Mouse (Mus musculus) MEL (cell line): ENCODE measurements around the gene Gm9376. TPM values are rescaled to one million over a fixed set of nuclear protein-coding genes. Genes with fewer than 3 reads are reported as not detected.

Experiments
- DNase-seq: peaks from one replicate; pipeline ENCODE4 v3.0.0; 2011; ENCODE audit warnings: low read depth, low spot score
- H3K27ac ChIP-seq: 2 replicates; pipeline ENCODE4 v1.5.1; 2012; ENCODE audit warnings: low read depth, mild to moderate bottlenecking, control low read depth, low read length, moderate library complexity; ENCODE audit not compliant: control insufficient read depth
- H3K27me3 ChIP-seq, 2 experiments: fragments of 150-350 bp in 1 of 2; sonication (generic) in 1 of 2; 2 replicates each; pipeline ENCODE4 v1.6.1; 2012; ENCODE audit warnings: low read length in 2 of 2, mild to moderate bottlenecking in 2 of 2, improper control_type of control experiment in 1 of 2, moderate library complexity in 1 of 2; ENCODE audit not compliant: insufficient read depth in 2 of 2, control insufficient read depth in 1 of 2
- H3K36me3 ChIP-seq, 2 experiments: 2 replicates each; pipeline ENCODE4 v1.6.1; 2012 to 2014; ENCODE audit warnings: low read length in 2 of 2, improper control_type of control experiment in 1 of 2, inconsistent platforms in 1 of 2, mild to moderate bottlenecking in 1 of 2; ENCODE audit not compliant: insufficient read depth in 2 of 2, control insufficient read depth in 1 of 2
- H3K4me1 ChIP-seq, 2 experiments: fragments of 150-350 bp in 1 of 2; sonication (generic) in 1 of 2; 2 replicates each; pipeline ENCODE4 v1.6.1; 2012; ENCODE audit warnings: low read length in 2 of 2, improper control_type of control experiment in 1 of 2, mild to moderate bottlenecking in 1 of 2; ENCODE audit not compliant: insufficient read depth in 2 of 2, control insufficient read depth in 1 of 2
- H3K4me3 ChIP-seq, 2 experiments: fragments of 150-350 bp in 1 of 2; sonication (generic) in 1 of 2; 2 replicates each; pipeline ENCODE4 v1.5.1; 2012; ENCODE audit warnings: low read depth in 2 of 2, low read length in 2 of 2, mild to moderate bottlenecking in 2 of 2, moderate library complexity in 2 of 2, control low read depth in 1 of 2, improper control_type of control experiment in 1 of 2; ENCODE audit not compliant: control insufficient read depth in 1 of 2, insufficient read depth in 1 of 2
- H3K79me2 ChIP-seq: 2 replicates; pipeline ENCODE4 v1.6.1; 2012; ENCODE audit warnings: mild to moderate bottlenecking, low read length, moderate library complexity; ENCODE audit not compliant: control insufficient read depth, poor library complexity, insufficient read depth
- H3K9ac ChIP-seq: 2 replicates; pipeline ENCODE4 v1.6.1; 2012; ENCODE audit warnings: low read depth, mild to moderate bottlenecking, control low read depth, low read length, moderate library complexity; ENCODE audit not compliant: control insufficient read depth, poor library complexity, severe bottlenecking
- H3K9me3 ChIP-seq: fragments of 150-350 bp; sonication (generic); replicated peaks from 2 replicates; pipeline ENCODE4 v1.6.1; 2012; ENCODE audit warnings: mild to moderate bottlenecking, low read length, improper control_type of control experiment, moderate library complexity; ENCODE audit not compliant: insufficient read depth
- BHLHE40 ChIP-seq: IDR thresholded peaks from 2 replicates; pipeline ENCODE4 v1.6.1; 2012; ENCODE audit warnings: low read depth, mild to moderate bottlenecking, inconsistent platforms, low read length, improper control_type of control experiment, borderline replicate concordance
- CTCF ChIP-seq, 3 experiments: IDR thresholded peaks in 2 of 3; conservative IDR thresholded peaks in 1 of 3; 2 replicates each; pipeline ENCODE4 v1.5.1; 2011 to 2012; ENCODE audit warnings: low read length in 3 of 3, low read depth in 2 of 3, mild to moderate bottlenecking in 2 of 3, improper control_type of control experiment in 1 of 3, inconsistent platforms in 1 of 3, mixed read lengths in 1 of 3, moderate library complexity in 1 of 3; ENCODE audit not compliant: control insufficient read depth in 1 of 3, insufficient read depth in 1 of 3, poor library complexity in 1 of 3, severe bottlenecking in 1 of 3
- E2F4 ChIP-seq: IDR thresholded peaks from 2 replicates; pipeline ENCODE4 v1.6.1; 2011; ENCODE audit warnings: low read depth, low read length, improper control_type of control experiment, borderline replicate concordance
- EP300 ChIP-seq, 2 experiments: IDR thresholded peaks; 2 replicates each; pipeline ENCODE4 v1.6.1; 2011; ENCODE audit warnings: improper control_type of control experiment in 2 of 2, low read length in 2 of 2, low read depth in 1 of 2, mild to moderate bottlenecking in 1 of 2
- GABPA ChIP-seq: IDR thresholded peaks from 2 replicates; pipeline ENCODE4 v1.6.1; 2012; ENCODE audit warnings: low read depth, mild to moderate bottlenecking, inconsistent platforms, low read length, improper control_type of control experiment, moderate library complexity
- HCFC1 ChIP-seq: IDR thresholded peaks from 2 replicates; pipeline ENCODE4 v1.6.1; 2012; ENCODE audit warnings: low read depth, mild to moderate bottlenecking, inconsistent platforms, low read length, improper control_type of control experiment, moderate library complexity
- MEF2A ChIP-seq: IDR thresholded peaks from 2 replicates; pipeline ENCODE4 v1.6.1; 2014; ENCODE audit warnings: low read depth, mild to moderate bottlenecking, inconsistent platforms, low read length, improper control_type of control experiment; ENCODE audit not compliant: poor library complexity, insufficient replicate concordance, severe bottlenecking; ENCODE audit errors: extremely low read depth
- NRF1 ChIP-seq: IDR thresholded peaks from 2 replicates; pipeline ENCODE4 v1.6.1; 2014; ENCODE audit warnings: low read depth, mild to moderate bottlenecking, inconsistent platforms, low read length, improper control_type of control experiment, moderate library complexity; ENCODE audit not compliant: poor library complexity, insufficient read depth, severe bottlenecking
- POLR2AphosphoS2 ChIP-seq: IDR thresholded peaks from 2 replicates; pipeline ENCODE4 v1.6.1; 2011; ENCODE audit warnings: low read length, improper control_type of control experiment
- RAD21 ChIP-seq: IDR thresholded peaks from 2 replicates; pipeline ENCODE4 v1.6.1; 2011; ENCODE audit warnings: mild to moderate bottlenecking, low read depth, low read length, improper control_type of control experiment
- SIN3A ChIP-seq: IDR thresholded peaks from 2 replicates; pipeline ENCODE4 v1.6.1; 2012; ENCODE audit warnings: low read length, improper control_type of control experiment, inconsistent platforms
- USF2 ChIP-seq, 2 experiments: IDR thresholded peaks; 2 replicates each; pipeline ENCODE4 v1.6.1; 2011 to 2012; ENCODE audit warnings: improper control_type of control experiment in 2 of 2, low read length in 2 of 2, borderline replicate concordance in 1 of 2, inconsistent platforms in 1 of 2, low read depth in 1 of 2, mild to moderate bottlenecking in 1 of 2; ENCODE audit not compliant: insufficient read depth in 1 of 2
- ZC3H11A ChIP-seq: IDR thresholded peaks from 2 replicates; pipeline ENCODE4 v1.6.1; 2012; ENCODE audit warnings: low read depth, mild to moderate bottlenecking, inconsistent platforms, low read length, improper control_type of control experiment
- polyA plus RNA-seq, 2 experiments: library from polyadenylated mRNA; stranded (reverse) in 1 of 2; unstranded in 1 of 2; fragments of >175 nt in 1 of 2; fragments of >200 nt in 1 of 2; gene quantifications; 2 replicates each; pipeline versions ENCODE4 v1.2.1 to v1.2.4; 2012; ENCODE audit warnings: low replicate concordance in 2 of 2, low read depth in 1 of 2; ENCODE audit not compliant: insufficient read length in 2 of 2, insufficient read depth in 1 of 2, missing spikeins in 1 of 2
- total RNA-seq: library from RNA; depleted of rRNA; stranded (reverse); fragments of 300-350 nt; gene quantifications from 2 replicates; pipeline ENCODE4 v1.2.3, GENCODE M21; 2012

The Gm9376 gene
- total and polyA plus RNA-seq, 3 experiments, result not detected

- no peak for TF ChIP-seq USF2 (IDR thresholded peaks at IDR 0.05; ENCODE audit: borderline replicate concordance in 1 of 2, insufficient read depth in 1 of 2, low read depth in 1 of 2, low read length in 2 of 2)
These were observed 2.1 kb downstream of the Gm9376 start (continued) for GRCm38 (mm10) chr14:118268849-118269248.

- H3K27me3 ChIP-seq, result no peaks in the 10 kb centered on the region; a peak in 1 of 4 replicates
- no peaks in the 10 kb centered on the region for H3K36me3 ChIP-seq
- H3K9ac ChIP-seq, result no peak overlapping the region
- no peak for TF ChIP-seq CTCF (IDR thresholded peaks at IDR 0.05 in 2 of 3, conservative IDR thresholded peaks at IDR 0.05 in 1 of 3; ENCODE audit: control insufficient read depth in 1 of 3, insufficient read depth in 1 of 3, low read depth in 2 of 3, low read length in 3 of 3, poor library complexity in 1 of 3, severe bottlenecking in 1 of 3)
- TF ChIP-seq SIN3A, result no peak
- no peak for TF ChIP-seq MEF2A
- no peak for TF ChIP-seq POLR2AphosphoS2
- TF ChIP-seq RAD21, result no peak
- no peak for TF ChIP-seq E2F4
- TF ChIP-seq HCFC1, result no peak
- no peak for TF ChIP-seq NRF1
- no peak for TF ChIP-seq BHLHE40
- H3K4me3 ChIP-seq, result no peak overlapping the region
- no peaks in the 10 kb centered on the region for H3K9me3 ChIP-seq
- H3K79me2 ChIP-seq, result no peaks in the 10 kb centered on the region
- DNase-seq, result peak; percentile 5
- H3K27ac ChIP-seq, result no peak overlapping the region
- no peaks in the 10 kb centered on the region for H3K4me1 ChIP-seq
These were observed 6.1 kb downstream of the Gm9376 start for GRCm38 (mm10) chr14:118272594-118273555.

- DNase-seq, result no peak
- Histone ChIP-seq H3K79me2 (no peaks in the 10 kb centered on the region), H3K36me3 (no peaks in the 10 kb centered on the region), H3K4me1 (no peaks in the 10 kb centered on the region), H3K4me3 (no peak overlapping the region), H3K27ac (no peak overlapping the region), H3K27me3 (no peaks in the 10 kb centered on the region; a peak in 1 of 4 replicates), H3K9ac (no peak overlapping the region), H3K9me3 (no peaks in the 10 kb centered on the region)
- TF ChIP-seq BHLHE40 (no peak), GABPA (no peak), ZC3H11A (no peak), EP300 (IDR thresholded peaks at IDR 0.05; ENCODE audit: low read depth in 1 of 2, low read length in 2 of 2) (no peak)
These were observed 11.1 kb downstream of the Gm9376 start for GRCm38 (mm10) chr14:118277704-118278498.
